Mouse (Mus musculus) splenic B cell, adult 2 months (primary cell): ENCODE results near the gene Slc26a10.
"Not testable (repeated sequence)": the region's sequence is repeated elsewhere in the genome, so short reads cannot be mapped to it uniquely, and the experiment has no call there.

Source experiments
- DNase-seq: peaks from one replicate; pipeline ENCODE4 v3.0.0-alpha.2; 2011; ENCODE audit warnings: low read depth, low spot score
- H3K27me3 ChIP-seq: 2 replicates; pipeline ENCODE4 v1.6.1; 2012; ENCODE audit warnings: mild to moderate bottlenecking, low read length, moderate library complexity, mixed read lengths; ENCODE audit not compliant: control insufficient read depth, poor library complexity, insufficient read depth, severe bottlenecking
- H3K36me3 ChIP-seq: 2 replicates; pipeline ENCODE4 v1.6.1; 2012; ENCODE audit warnings: mild to moderate bottlenecking, low read length, moderate library complexity, mixed read lengths; ENCODE audit not compliant: control insufficient read depth, poor library complexity, insufficient read depth, severe bottlenecking

Slc26a10 gene

DNA sequence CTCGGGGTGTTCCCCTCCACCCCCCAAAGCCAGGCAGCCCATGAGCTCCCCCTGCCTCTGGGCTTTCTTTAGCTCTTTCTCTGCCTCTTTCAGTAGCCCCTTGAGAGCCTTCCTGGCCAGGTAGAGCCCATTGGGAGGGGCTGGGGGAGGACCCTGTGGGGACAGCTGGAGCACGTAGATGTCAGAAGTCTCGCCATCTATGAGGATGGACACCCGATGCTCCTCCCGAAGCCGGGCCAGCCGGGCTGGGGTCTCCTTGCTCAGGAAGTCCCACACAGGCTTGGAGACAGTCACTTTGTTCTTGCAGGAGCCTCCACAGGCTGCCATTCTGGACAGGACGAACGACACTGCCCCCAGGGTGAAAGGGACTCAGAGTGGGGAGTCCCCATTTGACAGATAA lies 12.6 kb upstream of the Slc26a10 start:
- no peaks in the 10 kb centered on the region for H3K36me3 ChIP-seq
- peaks cover 7% of the 10 kb centered on the region for H3K27me3 ChIP-seq
- no peak for DNase-seq

DNA sequence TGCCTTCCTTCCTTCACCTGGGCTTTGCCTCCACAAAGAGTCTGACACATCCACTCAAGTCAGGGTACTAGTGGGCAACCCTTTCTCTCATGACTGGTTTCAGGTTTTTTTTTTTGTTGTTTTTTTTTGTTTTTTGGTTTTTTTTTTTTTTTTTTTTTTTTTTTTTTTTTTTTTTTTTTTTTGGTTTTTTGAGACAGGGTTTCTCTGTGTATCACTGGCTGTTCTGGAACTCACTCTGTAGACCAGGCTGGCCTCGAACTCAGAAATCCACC lies 11.5 kb upstream of the Slc26a10 start:
- DNase-seq, H3K36me3 ChIP-seq, H3K27me3 ChIP-seq: not testable (repeated sequence)

DNA sequence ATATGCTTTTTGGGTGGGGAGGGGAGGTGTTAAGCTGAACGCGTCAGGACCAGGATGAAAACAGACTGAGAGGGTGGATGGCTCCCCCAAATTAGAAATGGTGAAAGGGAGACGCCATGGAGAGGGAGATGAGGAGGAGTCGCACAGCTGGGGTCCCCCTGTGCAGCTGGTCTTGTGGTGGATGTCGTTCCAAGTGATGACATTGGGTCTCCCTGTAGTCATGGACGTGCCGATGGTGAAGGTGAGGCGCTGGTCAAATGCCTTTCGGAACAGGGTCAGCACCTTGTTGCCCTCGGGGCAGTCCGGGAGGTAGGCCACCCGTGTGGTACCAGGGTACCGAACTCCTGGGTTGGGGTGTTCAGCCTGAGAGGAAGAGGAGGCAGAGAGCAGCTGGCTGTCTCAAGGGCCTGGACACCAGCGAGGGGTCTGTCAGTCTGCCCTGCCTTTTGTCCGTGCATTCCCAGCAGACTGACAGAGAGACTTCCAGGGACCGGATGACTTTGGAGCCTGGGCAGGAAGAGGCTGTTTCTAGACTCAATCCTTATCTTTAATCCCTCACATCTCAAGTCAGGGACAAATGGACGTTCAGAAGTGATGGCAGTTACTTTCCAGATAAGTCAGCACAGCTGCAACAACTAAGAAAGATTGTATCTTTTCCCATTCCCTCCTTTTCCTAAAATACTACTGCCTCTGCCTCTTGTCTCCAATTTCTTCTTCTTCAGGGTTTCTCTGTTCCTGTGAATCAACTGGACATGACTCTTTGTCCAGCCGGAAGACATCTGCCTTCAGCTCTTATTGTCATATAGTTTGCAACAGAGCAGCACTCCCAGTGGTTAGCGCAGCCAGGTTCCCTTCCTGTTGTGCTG lies 11.0 kb upstream of the Slc26a10 start:
- no peak for DNase-seq
- H3K36me3 ChIP-seq = no peaks in the 10 kb centered on the region
- H3K27me3 ChIP-seq = peaks cover 7% of the 10 kb centered on the region

DNA sequence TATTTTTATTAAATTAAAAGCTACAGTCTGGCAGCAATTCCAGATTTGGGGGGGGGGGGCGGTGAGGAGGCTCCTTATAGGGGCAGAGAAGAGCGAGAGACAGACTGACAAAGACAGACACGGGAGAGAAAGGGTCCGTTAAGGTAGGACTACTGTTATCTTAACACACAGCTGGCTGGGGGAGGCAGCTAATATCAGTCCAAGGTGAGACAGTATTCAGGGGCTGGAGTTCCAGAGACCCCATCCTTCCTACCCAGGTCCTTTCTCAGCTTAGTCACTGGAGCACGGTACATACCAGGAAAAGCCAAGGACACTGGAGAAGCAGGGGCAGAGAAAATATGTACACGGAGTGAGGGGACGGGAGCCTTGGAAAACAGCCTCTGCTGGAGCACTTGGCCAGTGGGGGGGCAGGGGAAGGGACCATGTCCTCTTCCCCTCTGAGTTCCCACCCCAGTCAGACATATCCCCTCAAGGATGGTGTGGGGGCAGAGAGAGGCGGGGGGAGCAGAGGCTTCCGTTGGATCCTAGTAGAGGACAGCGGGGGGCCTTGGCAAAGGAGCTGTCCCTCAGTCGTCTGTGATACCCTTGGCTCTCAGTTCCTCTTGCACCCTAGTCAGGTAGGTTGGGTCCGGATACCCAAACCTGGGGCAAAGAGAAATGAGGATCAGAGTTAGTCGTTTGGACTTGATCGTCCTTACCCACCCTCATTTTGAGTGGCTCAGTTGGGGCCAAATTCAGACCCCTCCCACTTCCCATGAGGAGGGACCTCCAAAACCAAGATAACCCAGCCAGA lies 10.1 kb upstream of the Slc26a10 start:
- DNase-seq = no peak

DNA sequence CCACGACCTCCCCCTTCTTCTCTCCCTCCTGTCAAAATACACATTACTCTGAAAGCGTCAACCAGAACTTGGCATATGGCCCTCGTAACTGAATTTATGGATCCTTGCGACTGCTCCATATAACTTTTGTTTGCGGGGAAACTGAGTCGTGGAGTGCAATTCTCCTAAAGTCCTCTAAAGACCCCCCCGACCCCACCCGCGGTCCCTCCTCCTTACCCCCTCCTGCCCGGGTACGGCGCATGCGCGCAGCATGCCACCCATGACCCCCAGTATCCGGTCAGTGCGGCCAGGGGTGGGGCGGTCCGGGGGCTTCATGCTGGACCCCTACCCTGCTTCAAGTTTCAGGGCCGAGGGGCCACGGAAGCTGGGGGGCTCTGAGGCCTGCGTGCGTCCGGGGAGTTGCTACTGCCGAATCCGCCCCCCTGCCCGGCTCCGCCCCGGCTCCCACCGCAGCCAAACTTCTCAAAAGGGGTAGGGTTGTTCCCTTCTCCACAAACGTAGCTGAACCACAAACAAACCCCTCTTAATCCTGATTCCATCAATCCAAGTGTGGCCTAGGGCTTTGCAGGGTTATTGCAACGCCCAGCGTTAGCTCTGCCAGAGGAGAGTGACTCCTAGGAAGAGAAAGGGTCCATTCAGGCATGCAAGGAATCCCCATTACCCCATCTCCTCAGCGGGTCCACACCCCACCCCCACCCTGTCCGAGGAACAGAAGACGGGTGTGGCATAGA lies 9.4 kb upstream of the Slc26a10 start, which contains the start of gene Arhgef25:
Gene Arhgef25 (minus strand): TSS at position 433 of the 731 bp plus-strand sequence.
- Histone ChIP-seq H3K36me3 (no peaks in the 10 kb centered on the region), H3K27me3 (peaks cover 6% of the 10 kb centered on the region)
- no peak for DNase-seq

More for the DNA sequence above, 10.1 kb upstream of the Slc26a10 start:
- peaks cover 7% of the 10 kb centered on the region for H3K27me3 ChIP-seq
- no peaks in the 10 kb centered on the region for H3K36me3 ChIP-seq

DNA sequence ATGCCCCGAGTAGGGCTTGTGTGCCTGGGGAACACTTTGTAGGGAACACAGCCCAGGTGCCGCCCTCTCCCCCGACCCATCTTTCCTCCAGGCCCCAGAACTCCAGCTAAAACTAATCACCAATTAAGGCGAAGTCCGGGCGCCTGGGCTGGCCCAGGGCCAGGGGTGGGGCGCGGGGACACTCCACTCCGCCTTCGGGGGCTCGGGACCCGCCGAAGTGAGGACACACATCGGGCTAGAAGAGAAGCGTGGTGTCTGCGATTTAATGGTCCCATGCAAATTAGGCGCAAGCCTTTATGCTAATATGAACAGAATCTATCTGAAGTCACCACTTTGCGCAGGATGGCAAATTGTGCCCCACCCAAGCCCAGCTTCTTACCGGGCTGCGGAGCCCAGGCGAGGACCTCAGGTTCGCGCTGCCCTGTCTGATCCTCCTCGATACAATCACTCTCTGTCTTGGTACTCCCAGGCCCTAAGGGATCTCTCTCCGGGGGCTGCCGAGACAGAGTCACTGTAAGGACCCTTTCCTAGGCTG lies 8.7 kb upstream of the Slc26a10 start:
- Histone ChIP-seq H3K27me3 (peaks cover 6% of the 10 kb centered on the region), H3K36me3 (no peaks in the 10 kb centered on the region)
- peak; percentile 58 for DNase-seq

DNA sequence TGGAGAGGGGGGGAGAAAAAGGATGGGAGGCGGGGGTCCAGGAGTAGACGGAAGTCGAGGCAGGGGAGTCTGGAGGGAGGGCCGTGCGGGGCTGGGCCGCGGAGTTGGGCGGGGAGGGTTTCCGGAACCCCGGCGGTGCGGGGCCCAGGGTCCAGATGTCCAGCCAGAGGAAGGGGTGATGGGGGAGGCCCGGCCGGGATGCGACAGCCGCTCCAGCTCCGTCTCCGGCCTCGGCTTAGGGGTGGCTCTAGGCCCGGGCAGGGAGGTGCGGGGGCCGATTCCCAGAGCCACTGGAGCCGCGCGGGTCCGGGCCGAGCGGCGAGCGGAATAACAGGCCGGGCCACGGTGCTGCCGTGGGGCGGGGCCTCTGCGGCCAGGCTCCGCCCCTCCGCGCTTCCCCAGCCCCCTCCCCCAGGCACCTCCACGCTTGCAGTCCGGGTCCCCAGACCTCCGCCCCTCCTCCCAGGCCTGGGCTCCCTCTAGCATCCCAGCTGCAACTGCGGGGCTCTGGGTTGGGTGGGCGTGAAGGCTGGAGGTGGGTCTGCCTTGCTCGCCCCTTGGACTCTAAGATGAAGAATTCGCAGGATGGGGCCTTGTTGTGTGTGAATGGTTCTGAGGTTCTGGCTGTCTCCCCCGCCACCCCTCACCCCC lies 8.1 kb upstream of the Slc26a10 start:
- no peak for DNase-seq
- no peaks in the 10 kb centered on the region for H3K36me3 ChIP-seq
- peaks cover 6% of the 10 kb centered on the region for H3K27me3 ChIP-seq

DNA sequence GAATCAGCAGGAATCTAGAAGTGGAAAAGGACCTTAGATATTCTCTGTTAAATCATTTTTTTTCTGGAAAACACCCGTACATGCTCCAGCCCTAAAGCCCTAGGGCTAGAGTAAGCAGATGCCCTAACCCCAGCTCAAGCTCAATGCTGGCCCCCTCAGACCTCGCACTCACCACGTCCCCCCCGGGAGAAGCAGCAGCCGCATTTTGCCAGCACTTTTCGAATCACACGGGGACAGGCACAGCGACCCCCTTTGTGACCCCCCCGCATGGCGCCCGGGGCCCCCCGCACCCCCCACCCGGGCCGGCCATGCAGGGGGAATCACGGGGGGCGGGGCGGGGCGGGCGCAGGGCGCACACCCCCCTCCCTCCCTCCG lies 7.6 kb upstream of the Slc26a10 start:
- no peaks in the 10 kb centered on the region for H3K36me3 ChIP-seq
- DNase-seq = no peak

DNA sequence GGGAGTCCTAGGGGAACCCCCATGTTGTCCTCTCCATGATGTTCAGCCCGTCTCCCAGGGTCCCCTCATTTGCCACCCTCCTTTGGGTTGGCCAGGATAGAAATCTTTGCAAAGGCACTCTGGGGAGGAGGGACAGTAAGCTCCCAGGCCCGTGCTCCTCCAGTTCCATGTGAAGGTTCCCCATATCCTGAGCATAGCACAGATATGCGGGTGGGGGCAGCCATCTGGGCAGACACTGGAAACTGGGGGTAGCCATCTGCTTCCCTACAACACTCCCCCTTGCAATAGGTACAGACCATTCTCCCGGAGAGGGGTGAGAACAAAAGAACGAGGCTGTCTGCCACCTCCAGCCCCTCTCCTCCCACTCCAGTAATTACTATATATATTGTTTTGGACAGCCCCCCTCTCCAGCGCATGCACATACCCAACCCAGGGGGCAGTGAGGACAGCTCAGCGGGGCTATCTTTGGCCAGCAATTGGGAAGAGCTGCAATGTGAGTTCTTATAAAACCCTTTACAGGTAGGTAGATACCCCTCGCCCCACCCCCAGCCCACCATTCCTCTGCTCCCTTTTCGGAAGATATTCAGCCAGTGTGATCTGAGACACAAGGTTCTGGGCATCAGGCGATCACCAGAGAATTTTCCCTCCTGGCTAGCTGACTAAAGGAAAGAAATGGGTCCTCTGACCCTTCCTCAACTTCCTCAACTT lies 7.1 kb upstream of the Slc26a10 start:
- H3K27me3 ChIP-seq = peaks cover 6% of the 10 kb centered on the region
- no peak for DNase-seq
- no peaks in the 10 kb centered on the region for H3K36me3 ChIP-seq

More for the DNA sequence above, 7.6 kb upstream of the Slc26a10 start:
- H3K27me3 ChIP-seq = peaks cover 6% of the 10 kb centered on the region

DNA sequence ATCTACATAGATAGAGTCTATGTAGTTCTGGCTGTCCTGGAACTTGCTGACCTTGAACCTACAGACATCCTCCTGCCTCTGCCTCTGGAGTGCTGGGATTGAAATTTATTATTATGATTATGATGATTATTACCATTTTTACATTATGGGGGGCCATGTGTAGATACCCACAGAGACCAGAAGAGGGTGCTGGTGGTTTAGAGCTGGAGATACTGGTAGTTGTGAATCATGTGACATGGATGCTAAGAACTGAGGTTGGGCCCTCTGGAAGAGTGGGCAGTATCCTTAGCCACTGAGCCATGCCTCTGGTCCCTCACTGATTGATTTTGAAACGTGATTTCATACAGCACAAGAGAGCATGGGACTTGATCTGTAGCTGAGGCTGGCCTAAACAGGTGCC lies 6.0 kb upstream of the Slc26a10 start:
- H3K36me3 ChIP-seq = no peaks in the 10 kb centered on the region
- no peak for DNase-seq
- peaks cover 6% of the 10 kb centered on the region for H3K27me3 ChIP-seq

DNA sequence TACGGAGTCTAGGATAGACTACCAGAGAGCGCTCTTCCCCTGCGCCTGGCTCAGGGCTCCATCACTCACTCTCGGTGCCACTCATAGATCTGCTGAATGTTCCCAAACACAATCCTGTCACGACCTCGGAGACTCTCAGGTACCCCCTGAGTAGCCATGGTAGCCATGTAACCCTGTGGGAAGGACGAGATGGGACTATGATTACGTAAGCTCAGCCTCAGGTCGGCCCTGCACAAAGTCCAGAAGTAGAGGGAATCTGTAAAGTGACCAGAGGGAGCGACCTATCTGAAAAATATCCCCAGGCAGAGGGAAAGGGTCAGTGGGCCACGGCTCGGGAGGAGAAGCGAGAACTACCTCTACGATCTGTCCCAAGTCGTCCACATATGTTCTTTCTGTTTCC lies 5.1 kb upstream of the Slc26a10 start:
- DNase-seq = no peak
- Histone ChIP-seq H3K27me3 (peaks cover 6% of the 10 kb centered on the region), H3K36me3 (no peaks in the 10 kb centered on the region)

DNA sequence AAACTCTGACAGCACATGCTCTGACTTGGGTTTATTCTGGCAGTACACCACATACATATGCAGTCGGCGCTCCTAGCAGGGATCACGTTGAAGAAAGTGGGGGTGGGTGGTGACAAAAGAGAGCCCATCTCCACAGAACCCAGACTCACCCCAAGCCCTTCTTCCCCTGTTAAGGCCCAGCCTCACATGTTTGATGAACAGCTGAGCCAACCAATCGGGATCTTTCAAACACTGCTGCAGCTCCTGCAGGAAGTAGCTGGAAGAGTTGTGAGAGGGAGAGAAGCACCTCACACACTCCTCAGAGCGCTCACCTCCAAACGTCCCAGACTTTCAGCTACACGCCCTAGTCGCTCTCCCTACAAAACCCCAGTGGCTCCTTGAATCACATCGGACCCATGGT lies 4.7 kb upstream of the Slc26a10 start:
- Histone ChIP-seq H3K36me3 (no peaks in the 10 kb centered on the region), H3K27me3 (peaks cover 6% of the 10 kb centered on the region)
- no peak for DNase-seq

DNA sequence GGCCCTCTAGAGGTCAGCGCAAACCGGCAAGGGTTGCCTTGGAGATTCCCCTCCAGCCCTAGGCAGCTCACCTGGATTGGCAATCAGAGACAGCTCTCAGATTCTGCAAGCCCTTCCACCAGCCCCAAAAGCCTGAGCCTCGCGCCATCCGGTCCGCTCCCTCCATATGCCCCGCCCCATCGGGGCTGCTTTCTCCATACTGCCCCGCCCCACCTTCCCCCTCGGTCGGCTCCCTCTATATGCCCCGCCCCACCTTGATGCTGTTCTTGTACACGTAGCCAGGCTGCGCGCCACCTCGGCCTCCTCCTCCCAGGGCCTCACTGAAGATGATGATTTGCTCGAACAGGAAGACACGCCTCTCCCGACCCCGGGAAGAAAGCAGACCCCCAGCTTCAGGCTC lies 3.3 kb upstream of the Slc26a10 start:
- DNase-seq = no peak
- H3K27me3 ChIP-seq = peaks cover 5% of the 10 kb centered on the region

DNA sequence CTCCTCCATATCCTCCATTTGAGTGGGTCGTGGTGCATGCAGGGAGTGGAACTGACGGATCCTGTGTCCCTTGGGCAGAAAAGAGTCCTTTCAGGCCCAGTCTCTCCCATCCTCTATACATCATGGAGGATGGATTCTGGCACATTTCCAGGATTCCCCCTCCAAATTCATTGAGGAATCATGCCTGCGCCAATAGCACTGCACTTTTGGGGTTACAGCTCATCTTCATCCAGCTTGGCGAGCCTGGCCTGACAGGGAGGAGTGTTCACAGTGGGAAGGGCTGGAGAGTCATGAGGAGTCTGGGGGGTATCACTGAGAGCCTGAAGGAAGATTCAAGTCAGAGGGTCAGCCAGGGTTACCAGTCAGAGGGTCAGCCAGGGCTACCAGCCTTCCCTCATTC lies 2.2 kb upstream of the Slc26a10 start:
- Histone ChIP-seq H3K27me3 (no peaks in the 10 kb centered on the region), H3K36me3 (no peaks in the 10 kb centered on the region)
- no peak for DNase-seq

More for the DNA sequence above, 3.3 kb upstream of the Slc26a10 start:
- no peaks in the 10 kb centered on the region for H3K36me3 ChIP-seq
